Mouse (Mus musculus) intestine, embryonic 15.5 days (tissue): ENCODE measurements at regions not wholly inside any gene's neighbourhood (a gene's known extent, or its start where the extent isn't known, plus 50 kb on each side); places are given as distances from the start of the nearest gene placed in this dataset.

Source experiments
- ATAC-seq: fragments of 200-750 bp; cut with Nextera tagmentation; 2 replicates; pipeline ENCODE4 v1.8.0; 2017; ENCODE audit warnings: moderate TSS enrichment, moderate library complexity
- H3K27ac ChIP-seq: fragments of 300-500 bp; sonication (generic); 2 replicates; pipeline ENCODE4 v1.5.1; 2015; ENCODE audit warnings: mild to moderate bottlenecking, inconsistent platforms
- H3K27me3 ChIP-seq: fragments of 300-500 bp; sonication (generic); replicated peaks from 2 replicates; pipeline ENCODE4 v1.6.1; 2015; ENCODE audit warnings: inconsistent platforms
- H3K36me3 ChIP-seq: fragments of 300-500 bp; sonication (generic); 2 replicates; pipeline ENCODE4 v1.6.1; 2015; ENCODE audit warnings: inconsistent platforms
- H3K4me1 ChIP-seq: fragments of 300-500 bp; sonication (generic); replicated peaks from 2 replicates; pipeline ENCODE4 v1.6.1; 2015; ENCODE audit warnings: inconsistent platforms
- H3K4me2 ChIP-seq: fragments of 300-500 bp; sonication (generic); replicated peaks from 2 replicates; pipeline ENCODE4 v1.6.1; 2015; ENCODE audit warnings: mild to moderate bottlenecking, inconsistent platforms
- H3K4me3 ChIP-seq: fragments of 300-500 bp; sonication (generic); replicated peaks from 2 replicates; pipeline ENCODE4 v1.5.1; 2015; ENCODE audit warnings: inconsistent platforms
- H3K9ac ChIP-seq: fragments of 300-500 bp; sonication (generic); 2 replicates; pipeline ENCODE4 v1.6.1; 2015; ENCODE audit warnings: inconsistent platforms
- H3K9me3 ChIP-seq: fragments of 300-500 bp; sonication (generic); 2 replicates; pipeline ENCODE4 v1.6.1; 2016; ENCODE audit warnings: inconsistent platforms
- WGBS: fragments of 180-500 bp; shearing (Covaris S2); methylation state at CpG from one replicate; pipeline ENCODE4 v1.1.7; 2015; 5-methylcytosine and 5-hydroxymethylcytosine counted together

DNA sequence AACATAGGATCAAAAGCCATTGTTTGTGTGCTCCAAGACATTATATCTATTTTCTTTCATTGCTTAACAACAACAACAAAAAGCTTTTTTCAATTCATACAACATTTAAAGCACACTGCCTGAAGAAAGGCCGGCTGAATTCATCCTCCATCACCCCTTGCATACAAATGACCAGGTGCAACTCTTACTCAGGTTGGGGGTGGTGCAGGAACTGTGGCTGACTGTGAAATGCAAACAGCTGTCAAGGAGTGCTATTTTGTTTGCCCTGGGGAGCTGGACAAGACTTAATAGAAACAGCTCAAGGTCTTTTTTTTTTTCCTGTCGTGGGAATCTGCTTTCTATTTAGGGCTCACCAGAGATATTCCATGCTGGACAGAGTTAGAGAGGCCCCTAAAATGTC lies 406.6 kb upstream of the Cldn34d start:
- no peak overlapping the region for H3K4me2 ChIP-seq
- H3K4me3 ChIP-seq = no peak overlapping the region
- no peaks in the 10 kb centered on the region for H3K27me3 ChIP-seq
- H3K36me3 ChIP-seq = no peaks in the 10 kb centered on the region
- WGBS = 9% methylated on average over 2 of the region's 2 CpGs
- no peak overlapping the region for H3K9ac ChIP-seq
- H3K4me1 ChIP-seq = no peaks in the 10 kb centered on the region
- no peaks in the 10 kb centered on the region for H3K9me3 ChIP-seq
- ATAC-seq = no peak
- H3K27ac ChIP-seq = no peak overlapping the region

DNA sequence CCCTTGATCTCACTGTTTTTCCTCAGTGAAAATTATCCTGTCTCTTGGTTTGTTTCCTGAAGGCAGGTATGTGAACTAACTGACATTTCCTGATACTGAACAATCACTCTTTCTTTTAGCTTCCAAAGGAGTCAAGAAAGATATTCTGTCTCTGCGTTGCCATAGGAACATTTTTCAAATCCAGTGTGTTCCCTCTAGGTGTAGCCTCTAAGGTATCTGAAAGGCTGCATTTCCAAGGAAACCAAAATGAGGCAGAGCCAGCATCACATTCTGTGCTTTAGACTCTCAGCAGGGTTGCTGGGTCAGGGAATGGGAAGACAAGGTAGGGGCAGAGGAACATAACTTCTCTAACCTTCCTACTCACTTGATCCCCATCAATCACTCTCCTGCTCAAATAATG lies 411.2 kb upstream of the Cldn34d start:
- 86% methylated on average over 1 of the region's 1 CpGs for WGBS
- Histone ChIP-seq H3K4me1 (no peaks in the 10 kb centered on the region), H3K36me3 (no peaks in the 10 kb centered on the region), H3K27ac (no peak overlapping the region), H3K9ac (no peak overlapping the region), H3K27me3 (no peaks in the 10 kb centered on the region), H3K4me2 (no peak overlapping the region), H3K4me3 (no peak overlapping the region), H3K9me3 (no peaks in the 10 kb centered on the region)
- no peak for ATAC-seq

DNA sequence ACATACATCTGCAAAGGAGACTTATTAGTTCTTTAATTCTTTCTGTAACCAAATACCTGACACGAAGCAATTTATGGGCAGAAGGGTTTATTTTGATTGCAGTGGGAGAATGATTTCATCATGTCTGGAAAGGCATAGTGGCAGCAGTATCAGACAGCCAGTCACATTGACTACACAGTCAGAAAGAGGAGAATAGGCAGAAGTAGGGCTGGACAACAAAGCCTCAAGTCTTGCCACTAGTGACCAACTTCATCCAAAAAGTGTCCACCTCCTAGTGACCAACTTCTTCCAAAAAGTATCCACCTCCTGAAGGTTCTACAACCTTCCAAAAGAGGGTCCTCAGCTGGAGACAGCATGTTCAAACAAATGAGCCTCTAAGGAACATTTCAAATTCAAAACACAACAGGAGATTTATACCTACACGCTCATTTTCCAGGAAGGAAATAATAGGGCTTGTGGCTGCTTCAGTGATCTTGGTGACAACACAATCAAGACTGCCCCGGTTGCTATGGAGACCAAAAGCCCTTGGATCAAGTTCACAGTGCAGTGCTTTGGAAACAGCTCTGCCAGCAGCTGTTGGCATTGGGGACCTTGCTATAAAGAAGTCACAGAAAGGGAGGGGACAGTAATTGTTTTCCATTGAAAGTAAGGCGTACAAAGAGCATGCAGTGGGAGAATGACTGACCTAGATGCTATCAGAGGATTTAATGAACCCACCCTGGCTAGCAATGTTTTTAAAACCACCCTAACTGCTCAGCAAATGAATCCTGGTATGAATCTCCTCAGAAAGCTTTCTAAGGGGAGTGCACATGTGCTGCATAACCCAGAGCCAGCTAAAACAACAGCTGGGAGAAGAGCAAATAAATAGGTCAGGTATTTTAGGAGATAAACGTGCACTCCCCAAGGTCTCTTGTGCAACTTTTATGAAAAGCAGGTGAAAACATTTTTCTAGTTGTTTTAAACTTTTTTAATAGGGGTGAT lies 448.0 kb upstream of the Cldn34d start:
- H3K27me3 ChIP-seq = no peaks in the 10 kb centered on the region
- 51% methylated on average over 5 of the region's 5 CpGs for WGBS
- H3K27ac ChIP-seq = no peak overlapping the region
- no peaks in the 10 kb centered on the region for H3K36me3 ChIP-seq
- H3K9ac ChIP-seq = no peak overlapping the region
- H3K9me3 ChIP-seq = no peaks in the 10 kb centered on the region
- H3K4me2 ChIP-seq = no peak overlapping the region
- H3K4me1 ChIP-seq = no peaks in the 10 kb centered on the region
- ATAC-seq = peak; percentile 65; the same call in 1 of the 2 replicates
- H3K4me3 ChIP-seq = no peak overlapping the region

DNA sequence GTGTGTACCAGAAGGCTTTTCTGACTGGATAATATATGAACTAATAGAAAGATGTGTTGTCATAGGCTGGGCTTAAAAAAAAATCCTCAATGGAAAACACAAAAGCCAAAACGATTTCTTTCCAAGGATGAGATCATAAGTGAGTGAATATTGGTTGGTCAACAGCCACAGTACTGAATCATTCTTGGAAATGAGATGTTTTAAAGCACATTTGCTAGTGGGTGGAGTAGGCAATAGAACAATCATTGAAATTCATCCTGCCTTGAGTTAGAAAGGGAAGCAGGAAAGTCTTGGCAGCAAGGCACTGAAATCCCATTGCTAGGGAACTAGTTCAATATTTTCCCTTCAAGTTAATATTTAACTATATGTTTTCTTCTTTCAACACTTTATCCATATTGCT lies 449.3 kb upstream of the Cldn34d start:
- H3K4me2 ChIP-seq = no peak overlapping the region
- 46% methylated on average over 1 of the region's 1 CpGs for whole genome bisulfite sequencing
- peak; percentile 47; the same call in 1 of the 2 replicates for ATAC-seq
- H3K9ac ChIP-seq = no peak overlapping the region
- no peaks in the 10 kb centered on the region for H3K36me3 ChIP-seq
- no peaks in the 10 kb centered on the region for H3K4me1 ChIP-seq
- H3K9me3 ChIP-seq = no peaks in the 10 kb centered on the region
- H3K27me3 ChIP-seq = no peaks in the 10 kb centered on the region
- H3K4me3 ChIP-seq = no peak overlapping the region
- no peak overlapping the region for H3K27ac ChIP-seq

DNA sequence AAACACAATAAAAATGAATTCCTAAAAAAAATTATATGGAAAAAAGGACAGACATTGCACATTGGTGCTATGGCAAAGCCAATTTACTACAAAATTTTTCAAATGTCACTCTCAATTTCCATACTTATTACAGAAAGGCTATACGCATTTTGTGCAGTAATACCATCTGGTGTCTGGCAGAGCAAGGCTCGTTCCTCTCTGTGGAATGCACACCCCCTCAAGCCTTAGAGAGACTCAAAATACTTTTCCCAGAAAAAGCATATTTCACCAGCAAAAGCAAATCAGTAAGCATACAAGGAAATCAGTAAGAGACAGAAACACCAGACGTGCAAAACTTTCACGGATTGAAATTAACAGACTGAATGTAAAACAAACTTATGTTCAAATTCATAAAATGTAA lies 431.0 kb upstream of the Tbl1x start:
- no peak for ATAC-seq
- Histone ChIP-seq H3K4me2 (no peak overlapping the region), H3K9ac (no peak overlapping the region), H3K27ac (no peak overlapping the region), H3K4me1 (no peaks in the 10 kb centered on the region), H3K36me3 (no peaks in the 10 kb centered on the region), H3K27me3 (no peaks in the 10 kb centered on the region), H3K4me3 (no peak overlapping the region), H3K9me3 (no peaks in the 10 kb centered on the region)
- 77% methylated on average over 4 of the region's 4 CpGs for WGBS

DNA sequence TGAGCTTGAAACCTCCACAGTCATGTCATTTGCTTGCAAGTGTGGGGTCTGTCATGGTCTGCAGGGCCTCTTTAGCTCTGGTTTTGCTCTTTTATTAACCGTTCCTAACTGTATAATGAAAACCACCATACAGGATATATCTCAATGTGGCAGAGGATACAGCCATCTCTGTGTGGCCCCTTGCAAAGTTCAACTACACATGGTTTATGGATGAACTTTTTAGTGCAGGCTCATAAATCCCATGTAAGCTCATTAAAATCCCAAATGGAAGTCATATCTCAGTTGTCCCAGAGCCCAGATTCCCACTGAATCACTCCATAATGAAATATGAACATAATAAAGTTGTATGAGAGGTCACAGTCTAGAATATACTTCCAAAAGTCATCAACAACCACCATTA lies 428.1 kb upstream of the Tbl1x start:
- no peaks in the 10 kb centered on the region for H3K36me3 ChIP-seq
- 74% methylated on average over 1 of the region's 1 CpGs for WGBS
- H3K27ac ChIP-seq = no peak overlapping the region
- H3K4me3 ChIP-seq = no peak overlapping the region
- no peak overlapping the region for H3K9ac ChIP-seq
- no peaks in the 10 kb centered on the region for H3K27me3 ChIP-seq
- no peaks in the 10 kb centered on the region for H3K4me1 ChIP-seq
- no peak for ATAC-seq
- H3K9me3 ChIP-seq = no peaks in the 10 kb centered on the region
- H3K4me2 ChIP-seq = no peak overlapping the region

DNA sequence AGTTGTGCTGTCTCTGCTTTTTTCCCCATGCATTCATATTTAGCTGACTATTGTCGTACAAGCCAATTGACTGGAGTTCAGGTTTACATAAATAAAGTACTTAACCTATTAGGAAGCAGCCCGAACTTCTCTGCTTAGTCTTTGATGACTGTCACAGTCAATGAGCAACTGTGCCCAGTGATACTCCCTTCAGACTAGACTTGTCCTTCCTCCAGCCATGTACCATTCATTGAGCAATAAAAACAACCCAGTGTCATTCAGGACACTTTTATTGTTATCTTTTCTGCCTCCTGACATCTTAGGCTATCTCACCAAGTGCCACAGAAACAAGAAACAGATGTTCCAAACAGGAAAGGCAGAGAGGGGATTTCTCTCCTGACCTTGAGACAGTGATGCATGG lies 389.1 kb upstream of the Tbl1x start:
- H3K36me3 ChIP-seq = no peaks in the 10 kb centered on the region
- ATAC-seq = no peak
- no peaks in the 10 kb centered on the region for H3K27me3 ChIP-seq
- no peak overlapping the region for H3K4me2 ChIP-seq
- H3K4me3 ChIP-seq = no peak overlapping the region
- H3K27ac ChIP-seq = no peak overlapping the region
- 49% methylated on average over 2 of the region's 2 CpGs for WGBS
- H3K9ac ChIP-seq = no peak overlapping the region
- H3K4me1 ChIP-seq = no peaks in the 10 kb centered on the region
- no peaks in the 10 kb centered on the region for H3K9me3 ChIP-seq
